Mouse (Mus musculus) cerebellum, postnatal 10 days (tissue): Measurements from ENCODE around the gene Gm960.
"Not testable (repeated sequence)": the region's sequence is repeated elsewhere in the genome, so short reads cannot be mapped to it uniquely, and the experiment has no call there.

ENCODE experiments used
- DNase-seq, 2 experiments: peaks; one replicate each; pipeline ENCODE4 v3.0.0; 2021; ENCODE audit warnings: mixed read lengths in 2 of 2

Gm960 gene

GRCm38 (mm10) chr19:4588430-4588829 lies 110.0 kb downstream of the Gm960 start:
- no peak for DNase-seq

GRCm38 (mm10) chr19:4587426-4587825 lies 111.0 kb downstream of the Gm960 start:
- no peak for DNase-seq

- not testable (repeated sequence) for DNase-seq
These were observed 111.7 kb downstream of the Gm960 start for GRCm38 (mm10) chr19:4586783-4587182.

GRCm38 (mm10) chr19:4583856-4584255 lies 114.6 kb downstream of the Gm960 start:
- peak; percentile 64 to 70 for DNase-seq

GRCm38 (mm10) chr19:4579296-4579695 lies 119.2 kb downstream of the Gm960 start:
- DNase-seq: no peak

- DNase-seq: peak; percentile 81 to 84
These were observed 119.7 kb downstream of the Gm960 start for GRCm38 (mm10) chr19:4578799-4579198.
